ENCODE assay signal across 8 mouse cellular contexts in genomic region chr9:22138480-22138879, GRCm38 (mm10). TPM values are rescaled to one million over a fixed set of nuclear protein-coding genes. Genes with fewer than 3 reads are reported as not detected.
DNase-seq lines count a peak whose midpoint lies in the region; ATAC-seq and TF ChIP-seq lines count a peak whose summit lies in the region.

No protein-coding gene starts in this region.

- DNase-seq in thymus, postnatal 4 days, result peak; percentile 57
- no peak for DNase-seq in thymus, postnatal 10 days (ENCODE audit: low spot score in 2 of 2)
- peak; percentile 53 for DNase-seq in embryonic facial prominence, embryonic 10.5 days (ENCODE audit: low spot score)
- DNase-seq in retina, postnatal 1 day, result peak; percentile 71
- no peak for DNase-seq in natural killer cell, adult 2 months (ENCODE audit: low spot score in 2 of 2)
- DNase-seq in thymus, postnatal 36 days, result no peak

- no peaks in the 10 kb centered on the region for H3K36me3 ChIP-seq in intestine, postnatal 0 days (ENCODE audit: control insufficient read depth, insufficient read depth)
- no peaks in the 10 kb centered on the region for H3K36me3 ChIP-seq in intestine, embryonic 16.5 days (ENCODE audit: control insufficient read depth, insufficient read depth, low read length)
- H3K36me3 ChIP-seq in embryonic facial prominence, embryonic 10.5 days (replicated peaks), result no peaks in the 10 kb centered on the region

- TF ChIP-seq CTCF in intestine, postnatal 0 days (IDR thresholded peaks at IDR 0.05; ENCODE audit: low read depth), result peak; percentile 93

- no peak overlapping the region for H3K4me3 ChIP-seq in intestine, postnatal 0 days (ENCODE audit: low read depth, low read length)
- H3K4me3 ChIP-seq in intestine, embryonic 16.5 days (ENCODE audit: low read length), result no peak overlapping the region
- H3K4me3 ChIP-seq in embryonic facial prominence, embryonic 10.5 days, result no peak overlapping the region

- H3K27me3 ChIP-seq in intestine, postnatal 0 days (replicated peaks; ENCODE audit: control insufficient read depth, insufficient read depth, low read length), result no peaks in the 10 kb centered on the region
- H3K27me3 ChIP-seq in intestine, embryonic 16.5 days (replicated peaks; ENCODE audit: control insufficient read depth, insufficient read depth, low read length), result no peaks in the 10 kb centered on the region
- H3K27me3 ChIP-seq in embryonic facial prominence, embryonic 10.5 days (replicated peaks; ENCODE audit: low read depth, poor library complexity, severe bottlenecking), result peaks cover 29% of the 10 kb centered on the region

- no peak overlapping the region for H3K9ac ChIP-seq in intestine, postnatal 0 days (ENCODE audit: low read depth, low read length)
- H3K9ac ChIP-seq in intestine, embryonic 16.5 days (ENCODE audit: low read depth, low read length), result no peak overlapping the region

- WGBS in intestine, postnatal 0 days, result 34% methylated on average over 2 of the region's 2 CpGs
- WGBS in intestine, embryonic 16.5 days, result 41% methylated on average over 2 of the region's 2 CpGs
- 31% methylated on average over 2 of the region's 2 CpGs for WGBS in embryonic facial prominence, embryonic 10.5 days

- ATAC-seq in intestine, postnatal 0 days, result no peak
- no peak for ATAC-seq in intestine, embryonic 16.5 days

- no peak overlapping the region for H3K4me2 ChIP-seq in intestine, postnatal 0 days (replicated peaks; ENCODE audit: low read depth)
- H3K4me2 ChIP-seq in intestine, embryonic 16.5 days (ENCODE audit: low read depth, low read length), result no peak overlapping the region

- H3K4me1 ChIP-seq in intestine, postnatal 0 days (replicated peaks; ENCODE audit: control insufficient read depth, insufficient read depth, low read length), result no peaks in the 10 kb centered on the region; the same call in 1 of the 2 replicates
- peaks cover 6% of the 10 kb centered on the region for H3K4me1 ChIP-seq in intestine, embryonic 16.5 days (ENCODE audit: control insufficient read depth, insufficient read depth, low read length)
- peaks cover 13% of the 10 kb centered on the region; the same call in 1 of the 2 replicates for H3K4me1 ChIP-seq in embryonic facial prominence, embryonic 10.5 days

- H3K27ac ChIP-seq in intestine, postnatal 0 days (ENCODE audit: low read depth, low read length), result no peak overlapping the region
- no peak overlapping the region for H3K27ac ChIP-seq in intestine, embryonic 16.5 days (ENCODE audit: low read length)
- H3K27ac ChIP-seq in embryonic facial prominence, embryonic 10.5 days (replicated peaks), result no peak overlapping the region

- no peaks in the 10 kb centered on the region for H3K9me3 ChIP-seq in intestine, postnatal 0 days (ENCODE audit: control insufficient read depth)
- H3K9me3 ChIP-seq in intestine, embryonic 16.5 days (ENCODE audit: control insufficient read depth, low read length), result no peaks in the 10 kb centered on the region
- H3K9me3 ChIP-seq in embryonic facial prominence, embryonic 10.5 days, result peaks cover 3% of the 10 kb centered on the region; the same call in 1 of the 2 replicates

RNA-seq across cellular contexts. Expression of gene Acp5, which starts 3.0 kb away (rescaled TPM):
- 175 and 178 TPM in 2 replicates for polyA plus RNA-seq in intestine, postnatal 0 days (2015; fragmentation: Nextera tagmentation; extraction: Ambion mirVana)
- polyA plus RNA-seq in intestine, embryonic 16.5 days (2015; fragmentation: Nextera tagmentation; extraction: Ambion mirVana), result 78.2 and 87.5 TPM in 2 replicates
- 16.6 and 17.5 TPM in 2 replicates for polyA plus RNA-seq in embryonic facial prominence, embryonic 10.5 days (2016; fragmentation: Nextera tagmentation; extraction: Ambion mirVana)

RNA-seq across cellular contexts. Expression of gene Pigyl, which starts 18.2 kb away (rescaled TPM):
- polyA plus RNA-seq in intestine, postnatal 0 days (2015; fragmentation: Nextera tagmentation; extraction: Ambion mirVana), result 121 and 123 TPM in 2 replicates
- polyA plus RNA-seq in intestine, embryonic 16.5 days (2015; fragmentation: Nextera tagmentation; extraction: Ambion mirVana), result 93.1 and 94.5 TPM in 2 replicates
- 45.1 and 48.2 TPM in 2 replicates for polyA plus RNA-seq in embryonic facial prominence, embryonic 10.5 days (2016; fragmentation: Nextera tagmentation; extraction: Ambion mirVana)

RNA-seq across cellular contexts. Expression of gene Elof1, which starts 21.5 kb away (rescaled TPM):
- 93.7 and 99.4 TPM in 2 replicates for polyA plus RNA-seq in intestine, postnatal 0 days (2015; fragmentation: Nextera tagmentation; extraction: Ambion mirVana)
- polyA plus RNA-seq in intestine, embryonic 16.5 days (2015; fragmentation: Nextera tagmentation; extraction: Ambion mirVana), result 134 and 157 TPM in 2 replicates
- polyA plus RNA-seq in embryonic facial prominence, embryonic 10.5 days (2016; fragmentation: Nextera tagmentation; extraction: Ambion mirVana), result 241 and 245 TPM in 2 replicates

RNA-seq across cellular contexts. Expression of gene Cnn1, which starts 39.5 kb away (rescaled TPM):
- 419 and 432 TPM in 2 replicates for polyA plus RNA-seq in intestine, postnatal 0 days (2015; fragmentation: Nextera tagmentation; extraction: Ambion mirVana)
- polyA plus RNA-seq in intestine, embryonic 16.5 days (2015; fragmentation: Nextera tagmentation; extraction: Ambion mirVana), result 324 and 348 TPM in 2 replicates
- 1.3 and 3.1 TPM in 2 replicates for polyA plus RNA-seq in embryonic facial prominence, embryonic 10.5 days (2016; fragmentation: Nextera tagmentation; extraction: Ambion mirVana)

RNA-seq across cellular contexts. Expression of gene Zfp872, which starts 49.4 kb away (rescaled TPM):
- 0.27 and 0.38 TPM in 2 replicates for polyA plus RNA-seq in intestine, postnatal 0 days (2015; fragmentation: Nextera tagmentation; extraction: Ambion mirVana)
- polyA plus RNA-seq in intestine, embryonic 16.5 days (2015; fragmentation: Nextera tagmentation; extraction: Ambion mirVana), result 0.58 and 0.65 TPM in 2 replicates
- polyA plus RNA-seq in embryonic facial prominence, embryonic 10.5 days (2016; fragmentation: Nextera tagmentation; extraction: Ambion mirVana), result 0.24 and 0.26 TPM in 2 replicates

Comparison
In these comparisons a context has a peak if more than half of its experiments do, and no peak if none do; other contexts are left out.
1. DNase-seq: peak in thymus, postnatal 4 days (single experiment), embryonic facial prominence, embryonic 10.5 days (single experiment) and retina, postnatal 1 day (single experiment); none in thymus, postnatal 10 days (0 of 2), natural killer cell, adult 2 months (0 of 2) and thymus, postnatal 36 days (0 of 2).